Mouse (Mus musculus): ENCODE measurements around the gene Nfia. TPM values are rescaled to one million over a fixed set of nuclear protein-coding genes. Genes with fewer than 3 reads are reported as not detected.

Gene Nfia
- total RNA-seq, 2 experiments from 2014 or later, result 109 to 132 TPM

- no peak for DNase-seq (ENCODE audit: low spot score in 2 of 2)
Measured at GRCm38 (mm10) chr4:97780666-97781435, 8.3 kb downstream of the Nfia start.

GRCm38 (mm10) chr4:97782069-97782468 is 9.5 kb downstream of the Nfia start:
- DNase-seq (ENCODE audit: low spot score in 2 of 2), result no peak

GRCm38 (mm10) chr4:97782497-97782896 is 10.0 kb downstream of the Nfia start:
- DNase-seq (ENCODE audit: low spot score in 2 of 2), result no peak

- DNase-seq (ENCODE audit: low spot score in 2 of 2), result no peak
Measured at GRCm38 (mm10) chr4:97783073-97783879, 10.7 kb downstream of the Nfia start.

GRCm38 (mm10) chr4:97784236-97784635 is 11.7 kb downstream of the Nfia start:
- no peak for DNase-seq (ENCODE audit: low spot score in 2 of 2)

- DNase-seq (ENCODE audit: low spot score in 2 of 2), result no peak
Measured at GRCm38 (mm10) chr4:97785547-97786271, 13.2 kb downstream of the Nfia start.

GRCm38 (mm10) chr4:97786571-97786970 is 14.0 kb downstream of the Nfia start:
- no peak for DNase-seq (ENCODE audit: low spot score in 2 of 2)

GRCm38 (mm10) chr4:97787515-97787914 is 15.0 kb downstream of the Nfia start:
- no peak for DNase-seq (ENCODE audit: low spot score in 2 of 2)

- no peak for DNase-seq (ENCODE audit: low spot score in 2 of 2)
Measured at GRCm38 (mm10) chr4:97788537-97788936, 16.0 kb downstream of the Nfia start.

GRCm38 (mm10) chr4:97793931-97794330 is 21.4 kb downstream of the Nfia start:
- DNase-seq (ENCODE audit: low spot score in 2 of 2), result no peak

- no peak for DNase-seq (ENCODE audit: low spot score in 2 of 2)
Measured at GRCm38 (mm10) chr4:97794865-97795264, 22.3 kb downstream of the Nfia start.

GRCm38 (mm10) chr4:97795957-97796356 is 23.4 kb downstream of the Nfia start:
- DNase-seq (ENCODE audit: low spot score in 2 of 2), result no peak

- no peak for DNase-seq (ENCODE audit: low spot score in 2 of 2)
Measured at GRCm38 (mm10) chr4:97796505-97796904, 24.0 kb downstream of the Nfia start.

GRCm38 (mm10) chr4:97803791-97804190 is 31.3 kb downstream of the Nfia start:
- DNase-seq (ENCODE audit: low spot score in 2 of 2), result no peak

GRCm38 (mm10) chr4:97804638-97805037 is 32.1 kb downstream of the Nfia start:
- no peak for DNase-seq (ENCODE audit: low spot score in 2 of 2)

GRCm38 (mm10) chr4:97805255-97805654 is 32.7 kb downstream of the Nfia start:
- no peak for DNase-seq (ENCODE audit: low spot score in 2 of 2)

- no peak for DNase-seq (ENCODE audit: low spot score in 2 of 2)
Measured at GRCm38 (mm10) chr4:97805896-97806808, 33.6 kb downstream of the Nfia start.

- DNase-seq (ENCODE audit: low spot score in 2 of 2), result no peak
Measured at GRCm38 (mm10) chr4:97806924-97807323, 34.4 kb downstream of the Nfia start.

GRCm38 (mm10) chr4:97808885-97809284 is 36.4 kb downstream of the Nfia start:
- no peak for DNase-seq (ENCODE audit: low spot score in 2 of 2)

- no peak for DNase-seq (ENCODE audit: low spot score in 2 of 2)
Measured at GRCm38 (mm10) chr4:97809582-97810295, 37.2 kb downstream of the Nfia start.
